Mouse (Mus musculus) right cerebral cortex, adult 2 months (tissue): ENCODE data around the gene Prkcg.
"Not testable (repeated sequence)": the region's sequence is repeated elsewhere in the genome, so short reads cannot be mapped to it uniquely, and the experiment has no call there.

Experiments used
- DNase-seq, 2 experiments: peaks; one replicate each; pipeline ENCODE4 v3.0.0; 2021 to 2022; ENCODE audit warnings: low spot score in 2 of 2

Gene Prkcg

DNA sequence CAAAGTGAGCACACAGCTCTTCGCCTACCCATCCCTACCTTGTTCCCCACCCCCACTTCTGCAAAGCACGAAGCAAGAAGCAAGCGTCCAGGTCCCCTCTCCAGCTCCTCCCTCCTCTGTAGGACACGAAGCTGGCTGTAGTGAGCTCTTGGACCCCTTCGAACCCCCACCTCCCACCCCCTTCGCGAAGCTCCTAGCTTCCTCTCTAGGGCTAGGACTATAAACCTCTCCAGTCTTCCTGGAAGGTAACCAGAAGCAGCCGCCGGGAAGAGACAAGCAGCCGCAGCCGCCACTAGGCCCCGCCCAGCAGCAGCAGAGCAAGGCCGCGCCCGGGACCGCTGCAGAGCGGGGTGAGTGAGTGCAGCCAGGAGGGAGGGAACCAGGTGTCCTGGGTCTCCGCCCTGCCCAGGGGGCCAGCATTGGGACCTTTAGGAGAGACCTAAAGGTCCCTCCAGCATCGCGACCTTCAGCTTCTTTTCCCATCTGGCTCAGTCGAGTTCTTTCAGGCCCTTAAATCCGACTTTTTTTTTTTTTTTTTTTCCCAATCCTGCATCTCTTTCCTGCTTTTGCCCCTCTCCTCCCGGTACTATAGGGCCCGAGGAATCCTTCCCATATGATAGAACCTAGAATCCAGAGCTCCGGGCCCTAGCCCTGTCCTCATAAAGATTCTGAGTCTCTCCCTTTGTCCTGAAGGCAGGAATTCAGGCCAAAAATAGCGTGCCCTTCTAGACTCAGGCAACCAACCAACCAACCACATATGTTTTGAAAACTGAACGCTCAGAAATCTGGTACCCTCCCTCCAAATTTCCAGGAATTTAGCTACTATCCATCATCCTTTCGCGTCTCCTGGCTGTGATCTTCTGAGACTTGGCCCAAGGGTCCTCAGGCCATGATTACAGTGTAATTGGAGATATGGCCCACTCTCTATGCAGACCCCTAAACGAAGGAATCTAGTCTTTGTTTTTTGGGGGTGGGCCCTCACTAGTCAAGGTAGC, at the start of gene Prkcg, which contains the start of gene Myadm:
TSS of gene Prkcg (plus strand) at position 204 of the 995 bp plus-strand sequence.
TSS of gene Myadm (plus strand) at position 105 of the 995 bp plus-strand sequence.
- DNase-seq = peak; percentile 71 to 76

DNA sequence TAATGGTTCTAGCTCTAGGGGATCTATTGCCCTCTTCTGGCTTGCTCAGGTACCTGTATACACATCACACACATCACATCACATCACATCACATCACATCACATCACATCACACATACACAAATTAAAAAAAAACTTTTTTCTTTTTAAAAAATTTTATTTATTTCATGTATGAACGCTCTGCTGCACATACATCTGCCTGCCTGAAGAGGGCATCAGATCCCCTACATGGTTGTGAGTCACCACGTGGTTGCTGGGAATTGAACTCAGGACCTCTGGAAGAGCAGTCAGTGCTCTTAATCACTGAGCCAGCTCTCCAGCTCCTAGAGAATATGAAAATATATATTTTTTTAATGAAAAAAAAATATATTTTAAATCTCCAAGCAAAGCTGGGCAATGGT, 49.8 kb upstream of the Prkcg start:
- no peak for DNase-seq

DNA sequence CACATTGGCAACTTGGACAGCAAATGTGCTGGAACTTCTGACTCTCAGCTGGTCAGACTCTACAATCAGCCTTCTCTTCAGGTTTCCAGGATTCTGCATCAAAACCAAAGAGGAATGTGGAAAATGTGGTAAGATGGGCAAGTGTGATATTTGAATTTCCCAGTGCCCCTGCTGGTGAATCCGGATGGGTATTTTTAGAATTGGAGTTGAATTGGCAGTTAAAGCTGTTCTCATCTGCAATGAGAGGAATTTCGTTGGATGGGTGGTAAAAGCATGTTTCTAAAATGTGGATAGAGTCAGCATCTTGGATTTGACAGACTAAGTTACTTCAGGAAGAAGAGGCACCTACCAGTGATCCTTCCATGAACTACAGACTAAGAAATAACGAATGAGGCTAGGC, 28.3 kb upstream of the Prkcg start:
- DNase-seq = no peak

DNA sequence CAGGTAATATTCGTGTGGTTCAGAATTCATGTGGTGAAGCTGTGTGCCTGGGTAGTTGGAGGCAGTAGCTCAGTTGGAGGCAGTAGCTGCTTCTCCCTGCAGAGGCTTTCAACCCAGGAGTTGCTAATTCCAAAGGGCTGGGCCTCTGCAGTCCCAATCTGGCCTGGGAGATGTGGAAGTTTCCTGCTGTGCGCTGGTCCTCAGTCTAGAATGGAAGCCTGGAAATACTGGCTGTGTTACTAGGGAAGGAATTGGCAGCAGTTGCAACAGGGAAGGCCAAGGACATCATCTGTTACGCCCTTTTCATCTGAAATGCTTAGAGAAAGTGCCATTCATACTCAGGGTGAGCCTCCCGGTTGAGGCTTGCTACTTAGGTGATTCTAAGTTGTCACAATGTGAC, 27.5 kb upstream of the Prkcg start:
- no peak for DNase-seq

DNA sequence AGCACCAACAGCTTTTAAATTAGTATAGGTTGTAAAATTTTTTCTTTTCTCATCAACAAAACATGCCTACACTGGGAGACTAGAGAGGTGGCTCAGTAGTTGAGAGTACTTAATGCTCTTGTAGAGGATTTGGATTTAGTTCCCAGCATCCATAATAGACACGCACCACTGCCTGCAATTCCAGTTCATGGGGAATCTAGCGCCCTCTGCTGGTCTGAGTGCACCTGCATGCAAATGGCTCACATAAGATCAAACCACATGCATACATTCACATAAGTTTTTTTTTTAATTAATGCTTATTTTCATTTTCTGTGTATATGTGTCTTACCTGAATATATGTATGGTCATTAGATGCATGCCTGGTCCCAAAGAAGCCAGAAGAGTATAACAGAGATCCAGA, 26.2 kb upstream of the Prkcg start:
- DNase-seq = peak in 1 of 2 experiments; percentile 14

DNA sequence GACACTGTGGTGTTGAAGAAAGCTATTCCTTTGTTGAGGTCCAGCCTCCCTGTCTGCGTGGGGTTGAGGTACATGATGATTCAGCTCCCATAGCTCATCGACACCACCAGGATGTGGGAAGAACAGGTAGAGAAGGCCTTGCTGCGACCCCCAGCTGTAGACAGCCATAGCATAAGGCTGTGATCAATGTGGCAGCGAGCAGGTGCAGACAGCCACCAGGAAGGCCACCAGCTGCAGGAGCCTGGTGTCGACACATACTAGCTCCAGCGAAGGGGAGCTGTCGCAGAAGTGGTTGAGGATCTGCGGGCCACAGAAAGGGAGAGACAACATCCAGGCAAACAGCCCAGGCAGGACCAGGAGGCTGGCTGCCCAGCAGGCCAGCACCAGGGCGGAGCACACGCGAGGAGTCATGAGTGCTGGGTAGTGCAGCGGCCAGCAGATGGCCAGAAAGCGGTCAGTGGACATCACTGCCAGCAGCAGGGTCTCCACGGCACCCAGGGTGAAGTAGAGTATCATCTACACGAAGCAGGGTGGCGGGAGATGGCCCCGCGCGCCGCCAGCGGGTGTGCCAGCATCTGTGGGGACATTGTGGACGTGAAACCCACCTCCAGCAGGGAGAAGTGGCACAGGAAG, 24.5 kb upstream of the Prkcg start:
- no peak for DNase-seq

DNA sequence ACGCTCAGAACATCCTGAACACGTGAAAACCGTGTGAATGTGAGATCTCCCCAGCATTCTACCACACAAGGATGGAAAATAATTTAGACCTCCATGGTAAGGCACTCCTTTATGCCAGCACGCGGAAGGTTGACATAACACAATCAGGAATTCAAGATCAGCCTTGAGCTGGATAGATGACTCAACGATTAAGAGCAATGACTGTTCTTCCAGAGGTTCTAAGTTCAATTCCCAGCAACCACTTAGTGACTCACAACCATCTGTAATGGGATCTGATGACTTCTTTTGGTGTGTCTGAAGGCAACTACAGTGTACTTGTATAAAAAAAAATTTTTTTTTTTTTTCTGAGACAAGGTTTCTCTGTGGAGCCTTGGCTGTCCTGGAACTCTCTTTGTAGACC, 23.7 kb upstream of the Prkcg start:
- no peak for DNase-seq

DNA sequence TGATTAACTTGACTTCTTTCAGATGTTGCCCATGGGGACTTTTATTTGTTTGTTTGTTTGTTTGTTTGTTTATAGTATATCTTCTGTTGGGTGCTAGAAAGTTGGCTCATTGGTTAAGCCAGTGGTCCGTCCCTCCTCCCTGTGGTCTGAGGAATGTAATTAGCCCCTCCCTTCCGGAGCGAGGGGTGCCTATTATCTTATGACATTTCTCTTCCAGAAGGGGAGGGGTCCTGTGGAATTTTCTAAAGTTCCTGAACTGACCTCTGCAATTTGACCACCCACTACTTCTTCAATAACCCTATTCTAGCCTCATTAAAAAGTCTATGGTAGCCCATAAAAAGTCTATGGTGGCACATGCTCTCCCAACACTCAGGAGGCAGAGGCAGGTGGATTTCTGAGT, 21.7 kb upstream of the Prkcg start:
- no peak for DNase-seq

DNA sequence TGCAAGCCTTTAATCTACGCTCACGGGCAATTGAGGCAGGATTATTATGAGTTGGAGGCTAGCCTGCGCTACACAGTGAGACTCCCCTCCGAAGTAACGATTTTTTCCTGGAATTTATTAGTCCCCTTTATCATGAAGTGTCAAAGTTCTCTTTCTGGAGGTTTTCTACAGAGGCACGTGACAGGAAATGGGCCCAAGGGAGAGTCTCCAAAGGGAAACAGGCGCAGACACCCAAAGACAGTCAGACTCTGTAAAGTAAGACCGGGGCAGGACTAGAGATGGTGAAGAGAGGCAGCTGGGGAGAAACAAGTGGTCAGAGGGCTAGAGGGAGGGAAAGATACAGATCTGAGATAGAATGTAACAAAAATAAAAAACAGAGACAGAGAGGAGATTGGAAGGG, 21.1 kb upstream of the Prkcg start:
- no peak for DNase-seq

DNA sequence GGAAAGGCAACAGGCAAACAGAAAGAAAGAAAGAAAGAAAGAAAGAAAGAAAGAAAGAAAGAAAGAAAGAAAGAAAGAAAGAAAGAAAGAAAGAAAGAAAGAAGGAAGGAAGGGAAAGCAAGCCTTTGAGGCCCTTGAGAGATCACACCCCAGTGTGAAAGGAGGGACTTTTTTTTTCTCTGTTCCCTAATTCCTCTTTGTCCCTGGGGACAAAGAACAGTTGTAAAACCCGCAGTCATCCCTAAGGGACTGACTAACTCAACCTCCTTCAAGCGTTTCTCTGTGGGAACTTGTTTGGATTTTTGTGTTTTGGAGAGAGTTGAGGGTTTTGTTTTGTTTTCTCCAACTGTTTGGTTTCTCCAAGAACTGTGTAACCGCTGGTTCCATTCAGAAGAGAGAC, 20.7 kb upstream of the Prkcg start:
- DNase-seq = no peak

DNA sequence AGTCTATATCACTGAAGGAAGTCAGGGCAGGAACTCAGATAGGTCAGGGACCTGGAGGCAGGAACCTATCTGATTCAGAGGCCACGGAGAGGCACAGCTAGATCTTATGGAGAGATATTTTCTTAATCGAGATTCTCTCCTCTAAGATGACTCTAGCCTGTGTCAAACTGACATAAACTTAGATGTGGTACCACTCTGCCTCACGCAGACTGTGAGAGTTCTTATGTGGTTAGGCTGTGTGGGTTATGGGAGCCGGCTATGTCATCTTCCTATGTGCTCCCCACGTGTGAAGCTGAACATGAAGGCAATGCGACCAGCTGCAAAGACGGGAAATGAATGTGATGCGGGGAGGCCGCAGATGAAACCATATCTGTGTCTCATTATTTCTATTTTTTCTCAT, 16.8 kb upstream of the Prkcg start:
- DNase-seq = peak in 1 of 2 experiments; percentile 11

DNA sequence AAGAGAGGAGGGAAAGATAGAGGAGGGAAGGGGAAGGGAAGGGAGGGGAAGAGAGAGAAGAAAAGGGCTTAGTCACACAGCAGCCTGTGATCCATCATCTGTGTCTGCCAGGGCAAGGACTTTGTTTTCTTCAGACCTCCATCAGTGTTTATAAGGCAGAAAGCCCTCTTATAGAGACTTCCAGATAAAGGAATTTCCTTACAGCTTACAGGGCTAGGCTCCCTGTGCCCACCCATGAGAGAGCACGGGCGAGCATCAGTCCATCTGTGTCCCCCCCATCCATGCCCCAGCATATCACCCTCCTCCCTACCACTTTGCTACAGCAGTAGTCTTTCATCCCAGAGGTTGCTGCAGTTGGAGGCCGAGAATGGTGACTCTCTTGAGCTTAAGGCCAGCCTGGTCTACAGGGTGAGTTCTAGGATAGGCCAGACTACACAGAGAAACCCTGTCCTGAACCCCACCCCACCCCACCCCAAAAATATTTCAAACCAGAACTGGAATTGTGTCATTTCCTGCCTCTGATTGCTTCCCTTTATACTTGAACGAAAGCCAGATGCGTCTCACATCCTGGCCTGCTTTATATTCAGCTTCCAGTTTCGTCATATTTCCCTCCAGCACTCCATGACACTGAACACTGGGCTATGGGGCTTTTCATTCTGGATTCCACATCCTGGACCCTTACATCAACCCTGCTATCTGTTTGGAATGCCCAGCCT, 13.4 kb upstream of the Prkcg start:
- DNase-seq = no peak

DNA sequence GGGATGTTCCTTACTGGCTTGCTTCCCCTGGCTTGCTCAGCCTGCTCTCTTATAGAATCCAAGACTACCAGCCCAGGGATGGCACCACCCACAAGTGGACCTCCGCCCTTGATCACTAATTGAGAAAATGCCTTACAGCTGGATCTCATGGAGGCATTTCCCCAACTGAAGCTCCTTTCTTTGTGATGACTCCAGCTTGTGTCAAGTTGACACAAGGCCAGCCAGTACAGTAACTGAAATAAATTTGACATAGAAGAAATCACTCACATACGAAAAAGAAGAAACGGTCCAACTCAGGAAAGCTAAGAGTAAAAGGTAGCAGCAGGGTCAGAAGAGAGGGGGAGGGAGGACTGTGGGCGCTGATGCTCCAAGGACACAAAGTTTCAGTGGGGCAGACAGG, 12.2 kb upstream of the Prkcg start:
- DNase-seq = not testable (repeated sequence)

DNA sequence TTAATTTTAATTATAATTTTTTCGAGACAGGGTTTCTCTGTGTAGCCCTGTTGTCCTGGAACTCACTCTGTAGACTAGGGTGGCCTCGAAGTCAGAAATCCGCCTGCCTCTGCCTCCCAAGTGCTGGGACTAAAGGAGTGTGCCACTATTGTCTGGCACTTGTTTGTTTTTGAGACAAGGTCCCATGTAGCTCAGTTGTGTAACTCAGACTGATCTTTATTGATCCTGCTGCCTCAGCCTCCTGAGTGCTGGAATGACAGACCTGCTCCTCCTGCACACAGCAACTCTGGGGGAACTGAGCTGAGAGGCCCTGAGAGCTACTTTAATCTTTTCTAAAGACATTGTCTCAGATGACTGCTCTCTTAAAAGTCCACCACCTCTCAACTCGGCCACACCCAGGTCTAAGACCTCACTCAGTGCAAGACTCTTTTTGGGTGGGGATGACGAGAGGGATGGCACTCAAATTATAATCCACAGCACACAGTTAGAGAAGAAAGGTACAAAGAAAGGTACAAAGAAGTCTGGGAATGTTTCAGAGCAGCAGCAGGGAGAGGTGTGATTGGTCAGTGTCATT, 8.8 kb upstream of the Prkcg start:
- no peak for DNase-seq

DNA sequence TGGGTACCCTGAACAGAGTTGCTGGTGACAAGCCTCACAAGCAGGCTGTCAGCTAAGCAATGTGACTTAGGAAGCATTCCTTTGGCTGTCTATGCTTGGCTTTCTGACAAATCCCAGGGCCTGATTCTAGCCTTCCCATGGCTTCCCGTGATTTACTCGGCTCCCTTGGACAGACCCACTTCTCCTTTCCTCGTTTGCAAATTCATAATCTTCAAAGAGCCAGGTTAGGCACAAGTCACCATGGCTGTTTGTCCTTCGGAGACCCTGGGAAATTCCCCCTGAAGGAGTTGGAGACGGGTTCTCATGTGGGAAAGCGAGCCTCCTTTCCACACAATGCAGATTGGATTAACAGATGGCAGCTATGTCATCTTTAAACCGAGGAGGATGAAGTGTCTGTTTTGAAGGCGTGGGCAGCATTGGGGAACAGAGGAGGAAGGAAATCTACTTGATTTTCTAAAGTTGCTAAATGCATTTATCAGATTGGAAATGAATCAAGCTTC, 8.3 kb upstream of the Prkcg start:
- DNase-seq = peak in 1 of 2 experiments; percentile 54

DNA sequence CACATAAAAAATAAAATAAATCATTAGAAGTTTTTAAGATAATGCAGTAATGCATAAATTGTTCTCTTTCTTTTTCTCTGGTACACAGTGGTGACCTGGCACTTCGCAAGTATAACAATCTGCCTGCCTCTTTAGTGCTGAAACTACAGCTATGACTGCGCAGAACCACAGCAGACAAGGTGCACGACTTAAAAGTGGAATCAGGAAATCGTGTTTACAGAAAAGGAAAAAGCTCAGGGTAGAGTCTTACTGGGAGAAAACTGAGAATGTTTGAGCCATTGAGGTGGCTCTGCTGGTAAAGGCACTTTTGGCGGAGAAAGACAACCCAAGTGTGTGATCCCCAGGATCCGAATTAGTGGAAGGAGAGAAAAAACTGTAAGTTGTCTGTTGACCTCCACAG, 7.2 kb upstream of the Prkcg start:
- DNase-seq = no peak

DNA sequence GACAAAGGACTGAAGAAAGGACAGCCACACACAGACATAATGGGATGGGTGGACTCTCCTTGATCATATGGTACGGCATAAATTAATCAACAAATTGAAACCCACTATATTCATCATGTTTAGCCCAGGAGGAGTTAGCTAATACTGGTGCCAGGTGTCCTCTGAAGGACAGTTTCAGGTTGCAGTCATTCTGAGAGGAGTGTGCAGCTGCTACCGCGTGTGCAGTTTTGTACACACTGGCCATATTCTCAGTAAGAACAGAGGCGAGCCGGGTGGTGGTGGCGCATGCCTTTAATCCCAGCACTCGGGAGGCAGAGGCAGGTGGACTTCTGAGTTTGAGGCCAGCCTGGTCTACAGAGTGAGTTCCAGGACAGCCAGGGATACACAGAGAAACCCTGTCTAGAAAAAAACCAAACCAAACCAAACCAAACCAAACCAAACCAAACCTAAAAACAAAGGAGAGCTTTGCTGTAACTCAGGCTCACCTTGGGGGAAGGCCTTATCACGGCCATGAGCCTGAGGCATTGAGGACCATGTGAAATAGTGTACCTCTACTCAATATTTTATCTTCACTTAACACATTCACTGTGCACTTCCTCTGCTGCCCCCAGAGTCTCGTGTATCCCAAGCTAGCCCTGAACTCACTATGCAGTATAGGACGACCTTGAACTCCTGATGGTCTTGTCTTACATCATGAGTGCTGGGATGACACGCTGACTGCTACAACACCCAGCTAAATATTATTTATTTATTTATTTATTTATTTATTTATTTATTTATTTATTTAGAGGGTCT, 5.7 kb upstream of the Prkcg start:
- no peak for DNase-seq

DNA sequence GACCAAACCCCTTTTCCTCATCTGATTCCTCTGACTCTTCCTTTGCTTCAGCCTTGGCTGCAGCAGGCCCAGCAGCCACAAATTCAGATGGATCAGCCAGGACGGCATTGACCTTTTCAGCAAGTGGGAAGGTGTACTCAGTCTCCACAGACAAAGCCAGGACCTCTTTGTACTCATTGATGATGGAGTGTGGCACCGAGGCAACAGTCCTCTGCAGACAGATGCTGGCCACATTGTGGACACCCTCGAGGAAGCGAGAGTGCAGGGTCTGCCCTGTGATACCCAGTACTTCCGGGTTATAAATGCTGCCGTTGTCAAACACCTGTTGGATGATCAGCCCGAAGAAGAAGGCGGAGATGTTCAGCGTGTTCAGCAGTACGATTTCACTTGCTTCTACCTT, 4.4 kb upstream of the Prkcg start:
- no peak for DNase-seq

DNA sequence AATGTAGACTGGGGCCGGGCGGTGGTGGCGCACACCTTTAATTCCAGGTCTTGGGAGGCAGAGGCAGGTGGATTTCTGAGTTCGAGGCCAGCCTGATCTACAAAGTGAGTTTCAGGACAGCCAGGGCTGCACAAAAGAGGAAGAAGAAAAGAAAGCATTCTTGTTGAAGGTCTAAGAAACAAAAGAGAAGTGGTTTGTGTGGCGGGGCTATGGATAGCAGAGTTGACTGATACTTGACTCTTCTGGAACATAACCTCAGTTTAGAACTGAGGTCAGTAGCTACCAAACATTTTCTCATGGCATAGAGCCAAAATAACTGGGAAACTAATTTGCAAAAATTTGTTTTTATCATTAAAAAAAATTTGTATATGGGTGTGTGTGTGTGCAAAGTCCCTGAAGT, 2.9 kb upstream of the Prkcg start:
- DNase-seq = no peak

DNA sequence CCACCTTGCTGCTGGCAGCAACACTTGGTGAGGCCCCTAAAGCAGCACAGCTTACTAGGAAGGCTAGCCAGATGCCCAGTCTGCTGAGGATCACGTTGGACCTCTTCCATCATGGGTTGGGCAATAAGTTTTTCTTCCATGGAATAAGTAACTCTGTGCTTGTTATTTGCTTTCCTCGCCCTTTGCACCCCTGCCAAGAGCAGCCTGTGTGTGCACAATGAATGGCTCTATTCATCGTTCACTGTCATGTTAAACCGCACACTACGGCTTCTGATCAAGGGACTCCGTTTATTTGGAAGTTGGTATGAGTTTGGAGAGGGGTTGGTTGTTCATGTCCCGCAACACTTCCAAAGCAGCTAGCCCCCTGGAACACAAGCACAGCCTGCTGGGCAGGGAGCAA, 1.8 kb upstream of the Prkcg start:
- DNase-seq = no peak
